Mouse (Mus musculus): ENCODE measurements around the gene Syn3.

Gene Syn3

DNA sequence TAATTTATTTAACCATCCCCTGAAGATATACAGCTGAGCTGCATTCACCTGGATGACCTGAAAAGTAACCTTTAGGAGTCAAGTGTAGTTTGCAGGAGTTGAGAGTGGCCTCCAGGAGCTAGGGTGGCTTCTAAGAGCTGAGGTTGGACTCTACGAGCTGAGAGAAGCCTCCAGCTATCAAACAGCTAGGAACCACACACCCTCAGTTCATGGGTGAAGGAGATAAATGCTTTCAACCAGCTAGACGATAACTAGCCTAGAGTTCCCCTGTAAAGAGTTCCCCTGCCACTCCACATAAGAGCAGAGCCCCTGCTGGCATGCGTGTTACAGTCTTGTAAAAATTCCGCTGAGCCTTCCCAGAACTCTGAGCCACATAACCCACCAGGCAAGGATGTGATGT is 129.3 kb downstream of the Syn3 start:
- DNase-seq (ENCODE audit: low read depth, low spot score): no peak

DNA sequence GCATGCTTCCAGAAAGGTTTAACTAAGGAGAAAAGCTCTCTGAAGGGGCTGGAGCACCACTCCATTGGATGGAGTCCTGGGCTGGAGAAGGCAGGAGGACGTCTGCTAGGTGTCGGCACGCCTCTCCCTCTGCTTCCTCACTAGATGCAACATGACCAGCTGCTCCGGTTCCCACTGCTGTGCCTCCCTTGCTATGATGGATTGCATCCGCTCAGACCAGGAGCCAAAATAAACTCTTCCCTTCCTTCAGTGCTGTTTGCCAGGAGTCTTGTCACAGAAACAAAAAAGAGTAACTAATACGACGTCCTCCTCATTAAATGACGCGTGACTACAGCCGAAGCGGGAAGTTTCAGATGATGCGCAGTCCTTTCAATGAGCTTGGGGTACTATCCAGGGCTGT is 129.9 kb downstream of the Syn3 start:
- DNase-seq (ENCODE audit: low read depth, low spot score): no peak

DNA sequence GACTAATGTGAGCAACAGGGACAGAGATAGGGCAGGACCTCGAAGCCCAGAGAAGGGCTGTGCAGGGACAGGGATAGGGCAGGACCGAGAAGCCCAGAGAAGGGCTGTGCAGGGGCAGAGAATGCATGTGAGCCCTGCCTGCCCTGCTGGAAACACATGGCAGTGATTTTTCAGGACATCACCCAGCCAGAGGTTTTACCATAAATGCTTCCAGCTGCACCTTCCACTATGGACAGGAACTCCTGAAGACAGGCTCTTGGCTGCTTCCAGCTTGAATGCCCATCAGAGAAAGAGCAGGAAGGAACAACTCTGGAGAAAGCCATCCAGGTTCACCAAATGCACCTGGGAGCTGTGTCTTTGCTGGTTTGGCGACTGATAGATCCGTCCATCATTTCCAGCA is 131.3 kb downstream of the Syn3 start:
- no peak for DNase-seq (ENCODE audit: low read depth, low spot score)

DNA sequence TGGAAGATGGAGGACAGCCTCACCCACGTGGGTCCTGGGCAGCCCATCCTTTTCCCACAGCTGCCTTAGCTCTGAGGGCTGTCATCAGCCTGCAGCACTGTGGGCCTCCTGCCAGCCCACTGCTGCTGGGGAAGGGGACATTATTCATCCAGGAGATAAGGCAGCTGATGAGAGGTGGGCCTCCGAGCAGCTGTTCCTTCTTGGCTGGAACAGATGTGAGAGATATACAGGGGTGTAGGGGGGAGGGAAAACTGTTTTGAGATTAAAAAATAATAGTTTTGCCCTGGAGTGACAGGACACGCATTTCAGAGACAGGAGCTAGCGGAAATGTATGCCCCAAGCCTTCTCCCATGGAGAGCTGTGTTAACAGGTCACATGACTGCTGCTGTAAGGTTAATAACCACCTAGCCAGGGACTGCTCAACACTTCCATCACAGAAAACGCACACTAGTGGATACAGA is 133.0 kb downstream of the Syn3 start:
- no peak for DNase-seq (ENCODE audit: low read depth, low spot score)

DNA sequence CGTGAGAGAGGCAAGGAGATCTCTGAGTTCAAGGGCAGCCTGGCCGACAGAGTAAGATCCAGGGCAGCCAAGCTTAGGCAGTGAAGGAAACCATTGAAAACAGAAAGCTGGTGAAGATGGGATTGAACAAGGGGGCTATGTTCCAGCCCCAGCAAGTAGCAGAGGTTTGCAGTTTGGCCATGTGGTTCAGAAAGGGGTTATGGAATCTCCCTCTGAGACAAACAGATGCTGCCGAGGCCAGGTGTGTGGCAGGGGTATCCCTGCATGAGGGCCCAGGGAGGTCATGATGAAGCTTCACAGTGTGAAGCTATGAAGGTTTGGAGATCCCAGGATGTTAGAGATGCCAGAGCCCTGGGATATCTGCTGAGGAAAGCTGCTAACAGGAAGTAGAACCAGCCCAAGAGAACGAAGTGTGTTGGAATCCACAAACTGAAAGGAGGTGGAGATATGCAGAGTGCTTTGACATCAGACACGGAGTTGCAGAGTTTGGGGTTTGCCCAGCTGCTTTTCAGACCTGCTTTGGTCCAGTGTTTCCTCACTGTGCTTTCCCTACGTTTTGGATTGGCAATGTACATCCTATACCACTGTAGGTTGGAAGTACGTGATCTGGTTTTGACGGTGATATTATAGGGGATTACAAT is 134.9 kb downstream of the Syn3 start:
- no peak for DNase-seq (ENCODE audit: low read depth, low spot score)

DNA sequence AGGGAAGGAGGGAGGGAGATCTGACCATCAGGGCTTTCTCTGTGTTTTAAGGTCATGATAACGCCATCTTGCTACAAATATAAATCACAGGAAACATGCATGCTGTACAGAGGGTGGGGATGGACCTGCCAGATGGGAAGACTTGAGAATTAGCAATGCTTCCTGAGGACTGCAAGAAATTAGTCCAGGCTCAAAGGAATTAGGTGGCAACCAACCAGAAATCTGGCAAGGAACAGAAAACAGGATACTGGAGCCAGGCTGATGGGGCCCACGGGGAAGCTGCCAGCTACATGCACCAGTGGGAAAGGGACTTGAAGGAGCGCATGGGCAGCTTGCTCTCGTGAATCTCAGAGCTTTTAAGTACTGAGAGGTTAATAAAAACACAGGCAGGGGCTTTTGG is 139.0 kb downstream of the Syn3 start:
- DNase-seq (ENCODE audit: low read depth, low spot score): no peak

DNA sequence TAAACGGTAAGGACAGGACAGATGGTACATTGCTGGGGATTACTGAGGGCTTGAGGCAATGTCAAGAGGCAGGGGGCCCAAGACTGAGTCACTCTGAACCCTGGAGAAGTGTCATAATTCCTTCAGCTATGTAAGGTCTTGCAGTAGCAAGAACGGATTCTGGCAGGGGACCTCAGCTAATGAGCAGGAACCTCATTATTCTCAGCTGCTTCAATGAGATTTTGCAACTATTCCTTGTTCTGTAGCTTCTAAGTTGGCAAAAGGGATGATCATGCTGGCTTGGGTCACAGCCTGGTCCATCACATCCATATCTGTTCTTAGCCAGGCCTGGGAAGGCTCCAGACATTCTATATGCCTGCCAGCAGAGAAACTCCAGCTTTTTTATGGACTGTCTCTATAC is 139.5 kb downstream of the Syn3 start:
- no peak for DNase-seq (ENCODE audit: low read depth, low spot score)

DNA sequence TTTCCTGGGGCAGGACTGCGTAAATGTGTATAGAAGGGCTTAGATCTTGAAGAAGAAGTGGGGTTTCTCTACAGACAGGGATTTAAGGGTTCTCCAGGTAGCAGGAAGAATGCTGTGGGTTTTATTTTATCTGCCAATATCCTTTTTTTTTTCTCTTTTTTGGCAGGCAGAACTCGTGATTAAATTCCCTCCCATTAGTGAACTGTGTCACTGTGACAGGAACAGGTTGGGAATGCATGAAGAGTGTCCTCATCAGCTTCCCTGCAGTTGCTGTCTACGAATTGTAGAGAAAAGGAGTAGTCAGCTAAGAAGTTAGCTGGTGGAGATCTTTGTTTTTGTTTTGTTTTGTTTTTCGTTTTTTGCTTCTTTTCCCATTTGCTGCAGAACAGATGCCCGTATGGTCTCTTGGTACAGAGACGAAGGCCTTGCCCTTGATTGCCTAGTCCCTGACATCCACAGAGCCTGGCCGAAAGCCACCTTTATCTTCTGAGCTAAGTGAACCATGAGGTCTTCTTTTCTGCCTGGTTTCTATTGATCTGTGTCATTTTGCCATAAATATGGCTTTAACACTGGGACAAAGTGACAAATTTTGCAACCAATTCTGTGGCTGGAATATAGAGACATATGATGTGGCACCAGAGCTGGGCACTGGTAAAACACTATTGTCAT is 140.3 kb downstream of the Syn3 start:
- no peak for DNase-seq (ENCODE audit: low read depth, low spot score)

DNA sequence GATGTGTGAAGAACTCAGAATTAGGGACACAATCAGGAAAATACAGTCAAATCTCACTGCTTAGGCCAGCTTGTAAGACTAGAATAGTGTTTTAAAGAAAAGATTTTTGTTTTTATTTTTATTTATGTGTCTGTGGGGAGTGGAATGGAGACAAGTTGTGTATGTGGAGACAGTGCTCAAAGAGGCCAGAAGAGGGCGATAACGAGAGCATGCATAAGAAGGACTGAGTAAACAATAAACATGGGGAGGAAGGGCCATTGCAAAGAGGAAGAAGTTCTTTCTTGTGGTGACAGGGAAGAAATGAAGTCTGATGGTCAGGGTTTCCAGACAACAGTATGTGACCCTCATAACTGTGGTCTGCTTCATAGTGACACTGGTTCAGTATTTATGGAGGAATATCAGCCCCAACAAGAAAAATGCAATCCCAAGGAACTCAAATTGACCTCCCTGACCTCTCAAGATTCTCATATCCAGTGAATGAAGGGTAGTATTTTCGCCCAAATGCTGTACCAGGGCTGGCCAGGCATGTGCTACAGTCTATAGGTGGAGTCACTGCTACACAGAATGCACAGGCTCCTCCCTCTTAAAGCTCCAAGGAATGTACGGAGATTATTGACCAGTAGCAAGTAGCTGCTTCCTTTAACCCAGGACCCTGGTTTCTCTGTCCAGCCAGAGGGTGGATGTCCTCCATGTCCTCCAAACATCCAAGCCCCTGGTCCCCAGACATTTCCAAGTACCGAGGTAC is 141.7 kb downstream of the Syn3 start:
- DNase-seq (ENCODE audit: low read depth, low spot score): peak; percentile 56

DNA sequence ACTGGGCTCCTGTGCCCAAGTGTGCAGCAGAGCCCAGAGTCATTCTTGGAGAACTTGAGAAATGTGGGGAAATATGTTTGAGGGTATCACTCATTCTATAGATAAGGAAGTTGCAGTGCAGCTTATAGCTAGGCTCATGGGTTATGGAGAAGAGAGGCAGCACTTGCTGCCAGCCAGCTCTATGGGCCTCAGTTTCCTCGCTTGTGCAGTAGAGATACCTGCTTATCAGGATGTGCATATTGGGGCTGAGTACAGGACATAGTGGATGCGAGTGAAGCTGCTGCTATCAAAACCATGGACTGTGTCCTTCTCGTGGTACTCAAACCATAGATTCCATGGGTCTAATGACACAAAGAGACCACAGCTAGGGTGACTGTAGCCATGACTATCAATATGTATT is 146.2 kb downstream of the Syn3 start:
- DNase-seq (ENCODE audit: low read depth, low spot score): peak; percentile 50

DNA sequence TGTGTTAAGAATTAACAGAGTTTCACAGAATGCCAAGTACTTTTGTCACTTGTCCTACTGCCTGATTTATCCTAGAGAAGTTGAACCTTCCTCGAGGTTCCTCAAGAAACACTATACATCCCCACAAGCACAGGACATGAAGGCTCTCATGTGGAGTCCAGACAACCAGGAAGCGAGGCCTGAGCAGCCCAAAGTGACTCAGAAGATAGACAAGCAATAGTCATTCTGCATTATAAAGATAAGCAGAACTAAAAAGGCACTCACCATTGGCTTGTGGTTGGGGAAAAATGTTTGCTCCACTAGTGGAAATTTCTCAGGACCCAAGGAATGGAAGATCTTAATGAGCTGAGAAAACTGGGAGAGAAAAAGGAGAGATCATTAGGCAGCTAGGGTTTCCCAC is 147.4 kb downstream of the Syn3 start:
- DNase-seq (ENCODE audit: low read depth, low spot score): peak; percentile 51

DNA sequence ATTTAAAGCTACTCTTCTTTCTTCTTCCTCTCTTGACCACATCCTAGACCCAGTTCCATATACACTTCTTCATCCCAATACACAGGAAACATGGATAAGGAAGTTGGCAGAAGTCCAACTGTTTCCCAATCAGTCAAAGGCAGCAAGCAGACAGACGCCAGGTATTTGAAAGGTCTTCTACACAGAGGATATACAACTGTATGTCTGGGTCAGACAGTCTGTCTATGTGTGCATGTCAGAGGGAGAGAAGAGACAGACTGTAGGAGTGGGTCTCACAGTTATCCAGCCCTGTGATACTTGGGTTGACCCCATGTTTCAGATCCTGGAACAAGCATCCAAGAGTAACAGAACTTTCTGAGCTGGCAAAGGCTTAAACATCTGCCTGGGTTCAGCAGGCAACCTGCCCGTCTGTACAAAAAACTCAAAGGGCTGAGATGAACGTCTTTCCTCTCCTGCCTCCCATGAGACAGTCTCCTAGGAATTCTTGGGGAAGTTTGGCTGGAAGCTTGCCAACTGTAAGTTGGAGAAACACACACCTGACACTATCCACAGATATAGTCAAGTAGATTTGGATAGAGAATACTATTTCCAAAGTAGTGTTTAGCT is 152.4 kb downstream of the Syn3 start:
- DNase-seq (ENCODE audit: low read depth, low spot score): no peak

DNA sequence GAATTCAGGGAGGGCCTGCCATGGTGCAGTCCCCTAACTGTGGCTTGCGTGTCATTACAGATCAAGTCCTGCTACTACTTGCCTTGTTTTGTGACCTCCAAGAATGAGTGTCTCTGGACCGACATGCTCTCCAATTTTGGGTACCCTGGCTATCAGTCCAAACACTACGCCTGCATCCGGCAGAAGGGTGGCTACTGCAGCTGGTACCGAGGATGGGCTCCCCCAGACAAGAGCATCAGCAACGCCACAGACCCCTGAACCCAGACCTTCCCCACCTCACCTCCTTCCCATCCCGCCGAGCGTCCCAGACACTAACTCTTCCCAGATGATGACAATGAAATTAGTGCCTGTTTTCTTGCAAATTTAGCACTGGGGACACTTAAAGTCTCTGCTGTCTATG is 153.1 kb downstream of the Syn3 start:
- no peak for DNase-seq (ENCODE audit: low read depth, low spot score)

DNA sequence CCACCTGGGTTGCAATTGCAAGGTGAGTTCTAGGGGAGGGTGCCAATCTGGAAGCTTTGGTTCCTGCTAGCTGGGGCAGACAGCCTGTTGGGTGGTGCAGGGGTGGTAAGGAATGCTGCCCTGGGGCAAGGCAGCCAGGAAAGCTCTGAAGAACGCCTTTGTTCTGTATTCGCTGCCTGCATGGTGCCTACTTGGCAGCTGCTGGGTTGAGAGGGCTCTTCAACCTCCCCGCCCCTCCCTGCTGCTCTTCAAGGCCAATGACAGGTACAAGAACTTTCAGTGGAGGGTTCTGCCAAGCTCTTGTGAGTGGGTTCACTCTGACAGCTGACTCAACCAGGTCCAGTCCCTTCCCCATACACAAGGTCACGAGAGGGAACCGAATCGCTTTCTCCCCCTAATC is 154.0 kb downstream of the Syn3 start:
- DNase-seq (ENCODE audit: low read depth, low spot score): no peak

DNA sequence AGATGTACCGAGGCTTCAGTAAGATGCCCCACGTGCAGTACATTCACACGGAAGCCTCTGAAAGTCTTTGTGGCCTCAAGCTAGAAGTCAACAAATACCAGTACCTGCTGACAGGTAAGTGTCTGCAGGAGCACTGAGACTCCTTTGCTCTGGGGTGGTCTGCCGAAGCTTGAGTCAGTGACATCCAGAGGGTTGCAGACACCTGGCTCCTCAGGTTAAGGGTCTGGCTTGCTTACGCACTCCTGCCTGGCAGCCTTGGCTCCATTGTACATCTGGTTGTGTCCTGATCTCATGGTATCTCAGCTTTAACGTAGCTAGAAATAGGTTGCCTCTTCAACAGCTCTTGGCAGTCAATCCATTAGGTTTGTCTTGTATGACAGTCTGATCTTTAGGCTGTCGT is 154.8 kb downstream of the Syn3 start:
- no peak for DNase-seq (ENCODE audit: low read depth, low spot score)

DNA sequence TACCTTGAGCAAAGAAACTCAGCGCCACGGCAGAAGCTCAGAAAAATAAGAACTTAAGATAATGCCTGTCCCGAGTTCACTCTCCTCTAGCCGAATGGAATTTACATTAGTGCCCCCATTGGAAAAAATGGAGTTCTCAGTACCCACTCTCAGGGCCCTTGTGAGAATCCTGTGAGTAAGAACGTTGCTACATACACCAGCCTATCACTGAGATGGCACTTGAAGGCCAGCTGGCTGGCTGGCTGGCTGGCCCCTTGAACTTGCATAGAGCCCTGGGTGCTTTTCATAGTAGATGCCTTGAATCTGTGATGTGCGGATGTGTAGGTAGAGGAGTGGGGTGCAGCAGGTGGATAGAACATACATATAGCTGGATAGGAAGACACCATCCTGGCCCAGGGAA is 155.3 kb downstream of the Syn3 start:
- no peak for DNase-seq (ENCODE audit: low read depth, low spot score)

DNA sequence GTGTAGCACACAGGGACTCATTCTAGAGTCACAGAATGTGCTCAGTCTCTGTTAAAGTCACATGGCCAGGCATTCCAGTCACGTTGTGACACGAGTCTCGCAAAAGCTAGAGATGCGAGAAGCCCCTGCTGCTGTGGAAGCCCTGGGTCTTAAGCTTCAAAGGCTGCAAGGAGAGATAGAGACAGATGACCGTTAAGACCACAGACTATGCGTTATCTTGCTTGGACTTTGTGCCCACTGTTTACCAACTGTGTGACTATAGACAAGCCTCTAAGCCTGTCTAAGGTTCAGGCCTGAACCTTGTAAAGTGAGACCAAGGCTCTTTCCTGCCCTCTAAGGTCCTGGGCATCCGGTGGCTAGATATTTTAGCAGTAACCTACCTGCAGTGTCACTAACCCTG is 156.0 kb downstream of the Syn3 start:
- DNase-seq (ENCODE audit: low read depth, low spot score): no peak

DNA sequence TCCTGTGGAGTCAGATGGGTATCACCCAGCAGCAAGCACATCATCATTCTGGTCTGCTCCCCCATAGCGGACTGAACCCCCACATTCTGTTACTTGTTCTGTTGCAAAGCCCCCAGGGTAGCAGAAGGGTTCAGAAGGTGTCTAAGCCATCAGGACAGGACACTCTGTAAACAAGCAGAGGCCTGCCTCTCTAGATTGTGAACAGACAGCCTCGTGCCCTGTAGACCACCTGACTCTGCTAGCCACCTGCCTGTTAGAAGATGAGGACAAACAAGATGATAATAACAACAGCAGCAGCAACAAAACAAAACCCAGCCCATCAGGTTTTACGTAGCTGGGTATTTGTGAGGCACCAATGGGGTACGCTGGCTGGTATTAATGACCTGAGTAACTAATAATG is 156.5 kb downstream of the Syn3 start:
- DNase-seq (ENCODE audit: low read depth, low spot score): no peak

DNA sequence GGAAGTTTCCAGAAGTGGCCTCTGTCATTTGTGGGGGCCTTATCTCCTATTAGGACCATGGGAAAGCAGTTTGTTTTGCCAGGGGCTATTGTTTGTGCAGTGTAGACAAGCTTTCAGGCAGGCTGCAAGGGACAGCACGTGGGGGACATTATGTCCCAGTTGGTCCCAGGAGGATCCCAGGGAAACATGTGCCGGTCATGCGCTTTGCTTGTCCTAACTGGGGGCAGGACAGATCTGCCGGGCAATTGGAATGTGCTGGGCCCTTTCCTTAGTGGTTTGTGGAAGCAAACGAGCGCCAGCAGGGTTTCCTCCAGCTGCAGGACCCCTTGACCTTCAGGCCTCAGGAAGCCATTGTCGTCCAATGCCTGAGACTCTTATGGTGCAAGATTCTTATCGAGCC is 157.1 kb downstream of the Syn3 start:
- DNase-seq (ENCODE audit: low read depth, low spot score): no peak

DNA sequence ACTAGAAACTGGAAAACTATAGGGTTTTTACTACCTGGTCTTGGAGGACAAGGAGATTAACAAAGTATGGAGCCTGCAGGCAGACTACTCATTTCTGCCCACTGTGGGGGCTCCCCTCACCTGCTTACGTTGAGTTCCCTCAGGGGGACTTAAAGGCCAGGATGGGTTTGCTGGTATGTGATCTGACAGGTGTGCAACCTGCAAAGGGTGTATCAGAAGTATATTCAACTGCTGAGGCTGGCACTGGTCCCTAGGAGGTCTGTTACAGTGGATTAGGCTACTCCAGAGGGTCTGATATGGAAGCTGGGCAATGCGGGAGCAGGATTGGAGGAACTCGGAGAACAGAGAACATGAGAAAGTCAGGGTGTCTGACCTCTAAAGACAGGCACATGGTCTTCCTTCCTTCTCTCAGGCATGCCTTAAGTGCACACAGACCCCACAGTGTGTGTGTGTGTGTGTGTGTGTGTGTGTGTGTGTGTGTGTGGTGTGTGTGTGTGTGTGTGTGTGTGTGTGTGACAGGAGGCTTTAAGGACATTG is 157.6 kb downstream of the Syn3 start:
- no peak for DNase-seq (ENCODE audit: low read depth, low spot score)

DNA sequence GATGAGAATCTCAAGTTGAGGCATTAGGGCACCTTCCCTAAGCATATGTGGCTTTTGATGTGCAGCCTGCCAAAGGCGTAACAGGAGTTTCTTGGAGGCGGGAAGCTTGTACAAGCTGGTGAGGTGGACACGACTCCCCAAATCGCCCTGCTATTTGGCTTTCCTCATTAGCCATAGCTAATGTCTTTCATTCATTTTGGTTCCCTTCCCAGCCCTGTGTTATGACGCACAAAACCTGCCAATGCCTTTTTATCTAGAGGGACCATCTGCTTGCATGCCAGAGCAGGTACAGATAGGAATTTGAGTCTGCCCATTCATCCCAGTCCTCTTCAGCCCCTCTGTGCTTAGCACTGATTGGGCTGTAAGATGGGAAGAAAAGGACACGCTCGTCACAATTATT is 158.3 kb downstream of the Syn3 start:
- no peak for DNase-seq (ENCODE audit: low read depth, low spot score)

DNA sequence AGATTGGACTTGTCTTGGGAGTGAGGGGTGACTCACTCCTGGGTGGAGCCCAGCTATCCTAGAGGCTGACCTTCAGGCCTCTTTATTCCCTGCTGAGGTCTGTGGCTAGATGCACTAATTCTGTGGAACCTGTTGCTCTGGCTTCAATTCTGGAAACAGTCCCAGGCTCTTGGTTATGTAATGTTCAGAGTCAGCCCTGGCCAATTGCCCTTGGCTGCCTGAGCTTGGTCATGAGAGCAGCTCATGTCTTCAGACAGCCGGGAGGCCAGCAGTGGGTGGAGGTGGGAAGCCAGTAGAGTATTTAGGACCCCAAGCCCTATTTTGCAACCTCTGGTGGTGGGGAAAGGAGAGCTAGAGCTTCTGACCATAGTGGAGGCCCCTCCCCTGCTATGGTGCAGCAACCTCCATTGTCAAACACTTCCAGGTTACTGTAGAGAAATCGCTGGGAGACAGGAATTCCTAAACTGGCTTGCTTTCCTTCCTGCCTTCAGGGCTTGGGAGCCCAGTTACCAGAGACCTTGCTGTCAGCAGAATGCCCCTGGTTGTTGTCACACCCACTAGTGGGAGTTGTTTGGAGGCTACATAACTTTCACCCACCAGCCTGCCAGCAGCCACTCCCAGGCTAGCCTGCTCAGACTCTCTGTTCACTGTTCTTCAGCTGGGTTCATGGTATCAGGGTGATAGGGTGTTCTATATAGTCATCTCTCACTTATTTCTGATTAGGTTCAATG is 158.9 kb downstream of the Syn3 start:
- no peak for DNase-seq (ENCODE audit: low read depth, low spot score)

Measured in c-Kit-negative CD71-positive TER-119-positive erythroid progenitor cells, embryonic 14.5 days (primary cell).